Mouse (Mus musculus): ENCODE measurements around the gene 4930544D05Rik. TPM values are rescaled to one million over a fixed set of nuclear protein-coding genes. Genes with fewer than 3 reads are reported as not detected.
"Not testable (repeated sequence)": the region's sequence is repeated elsewhere in the genome, so short reads cannot be mapped to it uniquely, and the experiment has no call there.

4930544D05Rik gene
- polyA plus RNA-seq (2014; fragmentation: Nextera tagmentation; extraction: Ambion mirVana): not detected in 2 replicates

- peak within 1 kb of the TSS; percentile 95 for H3K4me2 ChIP-seq (ENCODE audit: low read length)
- WGBS: 14% methylated on average over 21 of the region's 21 CpGs
- peaks cover 15% of the 10 kb centered on the region; the same call in 1 of the 2 replicates for H3K4me1 ChIP-seq (replicated peaks; ENCODE audit: control insufficient read depth, insufficient read depth, low read length)
- H3K9me3 ChIP-seq (ENCODE audit: control insufficient read depth, low read length): no peaks in the 10 kb centered on the region
- H3K4me3 ChIP-seq (ENCODE audit: low read depth, low read length): peak within 1 kb of the TSS; percentile 37
- H3K36me3 ChIP-seq (ENCODE audit: control insufficient read depth, insufficient read depth, low read length): peaks cover 26% of the 10 kb centered on the region
- peak; percentile 43 for ATAC-seq (replicated peaks; ENCODE audit: low FRiP score, low TSS enrichment, low read depth)
- no peaks in the 10 kb centered on the region for H3K27me3 ChIP-seq (replicated peaks; ENCODE audit: control insufficient read depth, insufficient read depth, low read length)
- peak within 1 kb of the TSS; percentile 48 for H3K9ac ChIP-seq (ENCODE audit: low read length)
- no peak for DNase-seq (ENCODE audit: low spot score)
- peak within 1 kb of the TSS; percentile 65 for H3K27ac ChIP-seq (ENCODE audit: low read depth)
Observed at GRCm38 (mm10) chr11:70615516-70616093, at the start of gene 4930544D05Rik. Gene 4930544D05Rik, plus strand, starts transcription at chr11:70615848.

DNA sequence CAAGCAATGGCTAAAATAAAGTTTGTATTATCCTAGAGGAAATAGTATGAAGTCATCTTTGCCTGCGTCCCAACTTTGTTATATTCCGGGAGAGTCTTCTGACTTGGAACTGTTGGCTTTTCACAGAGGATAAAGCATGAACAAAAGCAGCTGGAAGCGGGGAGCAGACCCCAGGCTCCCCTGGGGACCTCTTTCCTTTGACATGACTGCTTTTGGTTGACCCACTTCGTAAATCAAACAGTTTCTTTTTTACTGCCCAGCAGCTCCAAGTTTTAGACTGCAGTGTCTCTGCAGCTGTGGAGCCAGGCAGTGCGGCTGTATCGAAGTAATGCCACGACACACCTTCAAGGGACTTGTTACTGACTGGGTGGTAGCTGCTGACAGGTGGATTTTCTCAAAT, 49.1 kb upstream of the 4930544D05Rik start:
- ATAC-seq (replicated peaks; ENCODE audit: low FRiP score, low TSS enrichment, low read depth) (no peak), DNase-seq (ENCODE audit: low spot score) (no peak)
- Histone ChIP-seq H3K4me1 (replicated peaks; ENCODE audit: control insufficient read depth, insufficient read depth, low read length) (peaks cover 30% of the 10 kb centered on the region; the same call in 1 of the 2 replicates), H3K36me3 (ENCODE audit: control insufficient read depth, insufficient read depth, low read length) (peaks cover 7% of the 10 kb centered on the region; the same call in 1 of the 2 replicates), H3K9ac (ENCODE audit: low read length) (no peak overlapping the region), H3K9me3 (ENCODE audit: control insufficient read depth, low read length) (no peaks in the 10 kb centered on the region), H3K4me2 (ENCODE audit: low read length) (no peak overlapping the region), H3K27ac (ENCODE audit: low read depth) (no peak overlapping the region), H3K4me3 (ENCODE audit: low read depth, low read length) (no peak overlapping the region), H3K27me3 (replicated peaks; ENCODE audit: control insufficient read depth, insufficient read depth, low read length) (no peaks in the 10 kb centered on the region)
- WGBS: 69% methylated on average over 7 of the region's 7 CpGs

DNA sequence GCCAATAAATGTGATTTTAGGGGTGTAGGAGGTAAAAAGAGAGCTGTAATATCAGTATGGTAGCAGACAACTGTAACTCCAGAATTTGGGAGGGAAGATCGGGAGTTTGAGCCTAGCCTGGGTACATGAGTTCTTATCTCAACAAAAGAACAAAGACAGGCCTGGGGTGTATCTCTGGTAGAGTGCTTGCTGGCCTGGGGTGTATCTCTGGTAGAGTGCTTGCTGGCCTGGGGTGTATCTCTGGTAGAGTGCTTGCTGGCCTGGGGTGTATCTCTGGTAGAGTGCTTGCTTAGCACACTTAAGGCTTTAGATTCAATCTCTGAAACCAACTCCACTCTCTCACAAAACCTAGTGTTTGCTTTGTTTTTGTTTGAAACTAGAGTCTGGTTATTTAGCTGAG, 45.0 kb upstream of the 4930544D05Rik start:
- ATAC-seq (replicated peaks; ENCODE audit: low FRiP score, low TSS enrichment, low read depth); H3K27me3 ChIP-seq (replicated peaks; ENCODE audit: control insufficient read depth, insufficient read depth, low read length); H3K4me3 ChIP-seq (ENCODE audit: low read depth, low read length); H3K4me2 ChIP-seq (ENCODE audit: low read length); H3K36me3 ChIP-seq (ENCODE audit: control insufficient read depth, insufficient read depth, low read length); H3K9me3 ChIP-seq (ENCODE audit: control insufficient read depth, low read length); DNase-seq (ENCODE audit: low spot score); H3K27ac ChIP-seq (ENCODE audit: low read depth); H3K9ac ChIP-seq (ENCODE audit: low read length): not testable (repeated sequence)
- 97% methylated on average over 1 of the region's 1 CpGs for WGBS
- peaks cover 10% of the 10 kb centered on the region; the same call in 1 of the 2 replicates for H3K4me1 ChIP-seq (replicated peaks; ENCODE audit: control insufficient read depth, insufficient read depth, low read length)

DNA sequence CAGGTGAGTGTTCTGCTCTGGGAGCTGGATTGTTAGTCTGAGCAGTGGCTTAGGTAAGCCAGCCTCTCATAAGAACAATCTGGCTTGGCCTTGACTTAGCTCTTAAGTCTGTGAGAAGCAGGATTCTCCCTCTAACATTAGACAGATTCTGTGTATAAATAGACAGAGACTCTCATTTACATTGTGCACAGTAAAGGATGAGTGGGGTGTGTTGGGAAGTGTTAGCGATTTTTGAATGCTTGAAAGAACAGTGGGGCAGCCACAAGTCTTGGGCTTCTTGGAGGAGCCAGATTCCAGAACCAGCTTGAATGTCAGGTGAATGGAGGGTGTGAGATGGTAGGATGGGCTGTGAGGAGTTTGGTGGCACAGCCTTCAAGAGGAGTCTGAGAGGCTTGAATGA, 44.0 kb upstream of the 4930544D05Rik start:
- Histone ChIP-seq H3K27ac (ENCODE audit: low read depth) (no peak overlapping the region), H3K9ac (ENCODE audit: low read length) (no peak overlapping the region), H3K4me3 (ENCODE audit: low read depth, low read length) (no peak overlapping the region), H3K27me3 (replicated peaks; ENCODE audit: control insufficient read depth, insufficient read depth, low read length) (no peaks in the 10 kb centered on the region), H3K9me3 (ENCODE audit: control insufficient read depth, low read length) (no peaks in the 10 kb centered on the region), H3K36me3 (ENCODE audit: control insufficient read depth, insufficient read depth, low read length) (peaks cover 7% of the 10 kb centered on the region; the same call in 1 of the 2 replicates), H3K4me2 (ENCODE audit: low read length) (no peak overlapping the region), H3K4me1 (replicated peaks; ENCODE audit: control insufficient read depth, insufficient read depth, low read length) (0 out of 2 replicates have a peak, but pooled peaks cover 4% of the 10 kb centered on the region)
- no peak for ATAC-seq (replicated peaks; ENCODE audit: low FRiP score, low TSS enrichment, low read depth)
- no peak for DNase-seq (ENCODE audit: low spot score)
- WGBS: 91% methylated on average over 1 of the region's 1 CpGs

- ATAC-seq (replicated peaks; ENCODE audit: low FRiP score, low TSS enrichment, low read depth) (no peak), DNase-seq (ENCODE audit: low spot score) (no peak)
- H3K36me3 ChIP-seq (ENCODE audit: control insufficient read depth, insufficient read depth, low read length): 0 out of 2 replicates have a peak, but pooled peaks cover 3% of the 10 kb centered on the region
- H3K4me3 ChIP-seq (ENCODE audit: low read depth, low read length): no peak overlapping the region
- no peaks in the 10 kb centered on the region for H3K27me3 ChIP-seq (replicated peaks; ENCODE audit: control insufficient read depth, insufficient read depth, low read length)
- 54% methylated on average over 5 of the region's 5 CpGs for WGBS
- H3K27ac ChIP-seq (ENCODE audit: low read depth): no peak overlapping the region
- no peak overlapping the region for H3K9ac ChIP-seq (ENCODE audit: low read length)
- peaks cover 9% of the 10 kb centered on the region for H3K4me1 ChIP-seq (replicated peaks; ENCODE audit: control insufficient read depth, insufficient read depth, low read length)
- H3K4me2 ChIP-seq (ENCODE audit: low read length): no peak overlapping the region
- no peaks in the 10 kb centered on the region for H3K9me3 ChIP-seq (ENCODE audit: control insufficient read depth, low read length)
Observed at GRCm38 (mm10) chr11:70572348-70572902, 43.2 kb upstream of the 4930544D05Rik start.

- H3K4me2 ChIP-seq (ENCODE audit: low read length): no peak overlapping the region
- no peaks in the 10 kb centered on the region for H3K27me3 ChIP-seq (replicated peaks; ENCODE audit: control insufficient read depth, insufficient read depth, low read length)
- H3K4me1 ChIP-seq (replicated peaks; ENCODE audit: control insufficient read depth, insufficient read depth, low read length): peaks cover 23% of the 10 kb centered on the region
- ATAC-seq (replicated peaks; ENCODE audit: low FRiP score, low TSS enrichment, low read depth): no peak
- no peak overlapping the region for H3K4me3 ChIP-seq (ENCODE audit: low read depth, low read length)
- no peaks in the 10 kb centered on the region for H3K9me3 ChIP-seq (ENCODE audit: control insufficient read depth, low read length)
- WGBS: 80% methylated on average over 6 of the region's 6 CpGs
- H3K9ac ChIP-seq (ENCODE audit: low read length): no peak overlapping the region
- no peak for DNase-seq (ENCODE audit: low spot score)
- no peak overlapping the region for H3K27ac ChIP-seq (ENCODE audit: low read depth)
- 0 out of 2 replicates have a peak, but pooled peaks cover 3% of the 10 kb centered on the region for H3K36me3 ChIP-seq (ENCODE audit: control insufficient read depth, insufficient read depth, low read length)
Observed at GRCm38 (mm10) chr11:70573872-70574271, 41.8 kb upstream of the 4930544D05Rik start.

GRCm38 (mm10) chr11:70577201-70577600, 38.4 kb upstream of the 4930544D05Rik start:
- ATAC-seq (replicated peaks; ENCODE audit: low FRiP score, low TSS enrichment, low read depth) (no peak), DNase-seq (ENCODE audit: low spot score) (no peak)
- WGBS: 73% methylated on average over 3 of the region's 3 CpGs
- H3K9ac ChIP-seq (ENCODE audit: low read length): no peak overlapping the region
- no peaks in the 10 kb centered on the region for H3K27me3 ChIP-seq (replicated peaks; ENCODE audit: control insufficient read depth, insufficient read depth, low read length)
- no peak overlapping the region for H3K4me3 ChIP-seq (ENCODE audit: low read depth, low read length)
- H3K4me1 ChIP-seq (replicated peaks; ENCODE audit: control insufficient read depth, insufficient read depth, low read length): peaks cover 45% of the 10 kb centered on the region
- H3K4me2 ChIP-seq (ENCODE audit: low read length): no peak overlapping the region
- no peaks in the 10 kb centered on the region for H3K9me3 ChIP-seq (ENCODE audit: control insufficient read depth, low read length)
- H3K27ac ChIP-seq (ENCODE audit: low read depth): no peak overlapping the region
- 0 out of 2 replicates have a peak, but pooled peaks cover 3% of the 10 kb centered on the region for H3K36me3 ChIP-seq (ENCODE audit: control insufficient read depth, insufficient read depth, low read length)

DNA sequence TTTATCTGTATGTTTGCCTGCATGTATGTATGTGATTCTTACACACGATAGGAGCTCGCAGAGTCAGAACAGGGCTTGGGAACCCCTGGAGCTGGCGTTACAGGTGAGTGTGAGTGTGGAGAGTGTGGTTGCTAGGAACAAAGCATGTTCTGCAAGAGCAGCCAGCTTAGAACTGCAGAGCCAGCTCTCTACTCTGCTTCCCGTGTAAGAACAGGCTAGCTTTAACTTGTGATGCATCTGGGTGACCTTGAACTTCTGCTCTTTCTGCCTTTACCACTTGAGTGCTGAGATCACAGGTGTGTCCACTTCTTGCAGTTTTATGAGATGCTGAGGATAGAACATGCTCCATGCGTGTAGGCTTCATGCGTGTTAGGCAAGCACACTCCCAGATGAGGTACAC, 36.7 kb upstream of the 4930544D05Rik start:
- WGBS: 86% methylated on average over 6 of the region's 6 CpGs
- Histone ChIP-seq H3K4me1 (replicated peaks; ENCODE audit: control insufficient read depth, insufficient read depth, low read length) (peaks cover 57% of the 10 kb centered on the region), H3K9ac (ENCODE audit: low read length) (no peak overlapping the region), H3K27me3 (replicated peaks; ENCODE audit: control insufficient read depth, insufficient read depth, low read length) (no peaks in the 10 kb centered on the region), H3K4me2 (ENCODE audit: low read length) (no peak overlapping the region), H3K9me3 (ENCODE audit: control insufficient read depth, low read length) (no peaks in the 10 kb centered on the region), H3K4me3 (ENCODE audit: low read depth, low read length) (no peak overlapping the region), H3K36me3 (ENCODE audit: control insufficient read depth, insufficient read depth, low read length) (0 out of 2 replicates have a peak, but pooled peaks cover 3% of the 10 kb centered on the region), H3K27ac (ENCODE audit: low read depth) (no peak overlapping the region)
- DNase-seq (ENCODE audit: low spot score) (no peak), ATAC-seq (replicated peaks; ENCODE audit: low FRiP score, low TSS enrichment, low read depth) (no peak)

Data from intestine, embryonic 14.5 days (tissue).